Mouse (Mus musculus): ENCODE data around the gene Galnt3.

Galnt3 gene

DNA sequence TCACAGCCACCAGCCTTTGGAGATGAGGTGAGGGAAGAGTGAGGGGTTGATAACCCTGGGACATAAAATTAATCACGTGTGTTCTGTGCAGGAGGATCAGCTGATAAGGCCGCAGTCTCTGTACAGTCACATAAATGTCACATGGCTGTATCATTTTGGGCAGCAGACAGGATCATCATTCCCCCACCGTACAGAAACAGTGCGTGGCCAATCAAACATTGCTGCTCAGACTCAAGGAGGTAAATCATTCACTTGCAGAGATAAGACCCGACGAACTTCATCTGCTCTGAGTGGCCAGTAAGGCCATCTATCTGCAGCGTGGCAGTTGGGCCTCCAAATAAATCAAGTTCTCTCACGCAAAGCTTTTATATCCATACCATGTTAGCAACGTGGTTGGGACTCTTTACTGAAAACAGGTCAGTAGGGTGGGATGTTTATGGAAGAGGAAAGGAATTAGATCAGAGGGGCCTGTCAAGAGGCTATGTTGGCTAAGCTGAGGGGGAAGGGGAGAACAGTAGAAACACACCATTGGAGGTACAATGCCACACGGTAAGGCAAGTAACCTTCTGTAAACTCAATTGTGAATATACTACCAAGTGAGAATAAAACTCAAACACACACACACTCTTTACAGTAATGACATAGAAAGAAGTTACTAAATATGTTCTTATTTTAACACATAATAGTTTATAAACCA lies 20.9 kb downstream of the Galnt3 start:
- no peak for DNase-seq

DNA sequence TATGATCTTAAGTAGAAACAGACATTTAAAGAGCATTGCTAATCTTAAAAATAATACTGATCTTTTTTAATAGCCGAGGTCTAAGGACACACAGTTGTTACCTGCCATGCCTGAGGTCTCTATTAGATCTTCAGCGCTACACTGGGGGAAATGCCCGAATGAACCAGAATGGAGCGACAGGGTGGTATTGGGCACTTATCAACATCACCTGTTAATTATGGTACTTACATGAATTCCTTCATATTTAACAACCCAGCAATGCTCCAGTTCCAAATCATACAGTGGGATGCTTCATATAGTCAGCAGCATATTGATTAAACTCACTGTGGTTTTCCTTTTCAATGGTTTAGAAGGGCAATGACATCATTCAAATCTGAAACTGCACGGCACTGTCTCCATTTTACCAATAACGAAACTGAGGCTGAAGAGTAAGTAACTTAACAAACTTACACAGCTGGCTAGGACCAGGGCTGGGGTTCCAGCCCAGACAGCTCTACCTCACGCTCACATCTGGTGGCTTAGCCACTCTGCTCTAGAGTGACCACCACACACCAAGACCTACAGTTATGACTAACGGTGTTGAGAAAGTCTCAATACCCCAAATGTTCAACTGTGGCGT lies 23.0 kb downstream of the Galnt3 start:
- no peak for DNase-seq

DNA sequence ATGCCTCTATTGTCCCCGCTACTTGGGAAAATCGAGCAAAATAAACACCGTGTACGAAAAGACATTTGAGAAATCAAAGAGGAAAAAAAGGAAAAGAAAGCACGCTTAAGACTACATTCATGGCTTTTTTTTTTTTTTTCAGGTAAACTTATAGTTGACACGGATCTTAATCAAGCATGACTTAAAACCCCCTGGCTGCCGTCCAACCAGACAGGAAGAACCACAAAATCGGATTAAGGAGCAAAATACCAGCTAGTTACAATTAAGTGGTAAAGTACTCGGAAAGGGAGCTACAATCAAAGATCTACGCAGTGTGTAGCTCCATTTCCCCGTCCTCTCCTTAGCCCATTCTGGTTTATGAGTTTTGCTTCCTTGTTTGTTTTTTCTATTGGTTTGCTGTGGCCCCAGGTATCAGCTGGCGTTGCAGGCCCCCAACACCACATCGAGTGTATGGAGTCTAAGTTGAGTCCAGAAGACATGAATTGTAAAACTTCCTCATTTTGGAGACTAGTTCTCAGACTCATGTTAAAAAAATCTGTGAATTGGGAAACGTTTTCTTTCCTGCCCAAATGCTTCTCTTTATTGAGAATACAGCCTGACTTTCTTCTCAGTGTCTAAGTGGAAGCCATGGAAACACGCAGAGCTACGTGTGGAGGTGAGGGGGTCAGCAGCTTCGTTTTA lies 24.0 kb downstream of the Galnt3 start:
- DNase-seq = no peak

DNA sequence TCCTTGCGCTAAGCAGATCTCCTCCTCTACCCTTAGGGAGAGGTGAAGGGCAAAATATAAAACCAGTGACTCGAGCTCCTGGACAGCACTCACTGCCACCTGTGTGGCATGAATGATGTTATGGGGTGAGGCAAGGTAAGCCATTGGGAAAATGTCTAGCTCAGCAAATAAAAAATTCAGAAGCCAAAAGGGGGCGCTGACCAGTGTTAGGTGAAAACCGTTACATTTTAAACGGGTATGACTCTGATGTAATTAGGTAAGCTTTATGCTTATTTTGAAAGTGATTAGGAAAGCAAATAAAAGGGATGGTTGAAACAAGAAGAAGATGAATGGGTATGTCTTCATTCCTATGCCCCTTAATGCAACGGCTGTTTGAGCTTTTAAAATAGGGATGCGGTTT lies 24.6 kb downstream of the Galnt3 start:
- no peak for DNase-seq

DNA sequence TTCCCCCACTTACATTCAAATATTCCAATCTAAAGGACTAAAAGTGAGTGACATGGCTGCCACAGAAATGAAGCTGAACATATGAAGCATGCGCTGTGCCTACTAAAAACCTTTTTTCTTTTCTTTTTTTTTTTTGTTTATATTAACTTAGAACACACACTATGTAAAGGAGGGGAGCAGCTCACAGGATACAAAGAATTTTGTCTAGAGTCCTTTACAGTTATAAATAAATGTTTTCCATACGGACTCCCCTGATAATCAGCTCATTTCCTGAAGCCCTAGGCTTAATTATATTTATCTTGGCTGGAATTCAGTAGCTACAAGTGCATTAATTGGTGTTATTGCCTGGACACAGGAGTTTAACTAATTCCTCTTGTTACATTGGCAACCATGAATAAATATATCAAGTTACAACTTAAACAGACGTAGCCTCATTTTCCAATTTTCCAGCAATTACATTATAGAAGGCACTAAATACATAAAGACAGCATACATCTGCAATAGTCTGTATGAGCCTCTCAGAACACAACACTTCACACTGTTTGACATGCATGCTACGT lies 30.1 kb downstream of the Galnt3 start:
- DNase-seq = no peak

DNA sequence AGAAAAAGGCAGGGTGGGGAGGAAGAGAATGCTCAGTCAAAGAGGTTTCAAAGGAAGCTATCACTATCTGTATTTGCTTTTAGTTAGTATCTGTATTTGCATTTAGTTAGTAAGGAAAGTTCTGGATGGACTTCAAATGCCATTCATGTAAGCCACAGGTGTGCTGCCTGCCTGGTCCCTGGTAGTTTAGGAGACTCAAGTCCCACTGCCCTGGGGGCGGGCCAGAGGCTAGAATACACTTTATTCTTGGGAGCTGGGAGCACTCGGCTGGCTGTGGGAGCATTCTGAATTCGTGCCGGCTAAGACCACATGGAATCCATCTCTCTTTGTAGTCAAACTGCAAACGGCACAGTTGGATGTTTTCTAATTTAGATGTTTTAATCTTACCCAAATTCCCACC lies 33.5 kb downstream of the Galnt3 start:
- DNase-seq = no peak

DNA sequence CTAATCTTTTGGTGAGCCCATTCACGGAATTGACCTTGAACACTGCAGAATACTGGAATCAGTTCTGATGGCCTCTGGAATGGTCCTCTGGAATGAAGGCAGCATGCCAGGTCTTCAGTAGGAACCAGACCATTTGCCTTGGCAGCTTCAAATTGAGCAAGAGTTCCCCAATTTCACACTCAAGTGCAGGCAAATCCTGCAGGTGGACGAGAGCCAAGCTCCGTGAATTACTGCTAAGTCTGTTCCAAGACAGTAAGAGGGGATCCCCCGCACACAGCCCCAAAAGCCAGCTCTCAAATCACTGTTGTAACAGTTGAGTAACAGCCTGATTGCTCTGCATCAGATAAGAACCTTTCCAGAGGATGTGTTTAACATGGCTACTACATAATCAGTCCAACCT lies 42.9 kb downstream of the Galnt3 start:
- no peak for DNase-seq

DNA sequence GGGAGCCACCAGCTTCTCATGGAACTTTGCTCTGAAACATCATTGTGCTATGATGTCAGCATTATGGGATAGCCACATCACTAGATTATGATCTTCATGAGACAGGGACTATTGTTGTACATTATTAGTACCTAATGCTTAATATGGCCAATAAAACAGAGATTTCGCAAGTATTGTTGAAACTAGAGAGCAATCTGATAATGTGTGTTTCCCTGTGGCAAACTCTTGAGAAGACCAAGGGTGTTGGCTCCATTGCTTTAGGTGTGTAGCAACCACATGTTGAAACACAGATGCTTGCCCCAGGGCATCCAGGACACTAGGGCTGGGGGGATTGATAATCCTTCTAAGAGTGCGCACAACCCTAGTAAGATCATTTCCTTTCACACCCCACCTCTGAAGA lies 44.1 kb downstream of the Galnt3 start:
- DNase-seq = no peak

DNA sequence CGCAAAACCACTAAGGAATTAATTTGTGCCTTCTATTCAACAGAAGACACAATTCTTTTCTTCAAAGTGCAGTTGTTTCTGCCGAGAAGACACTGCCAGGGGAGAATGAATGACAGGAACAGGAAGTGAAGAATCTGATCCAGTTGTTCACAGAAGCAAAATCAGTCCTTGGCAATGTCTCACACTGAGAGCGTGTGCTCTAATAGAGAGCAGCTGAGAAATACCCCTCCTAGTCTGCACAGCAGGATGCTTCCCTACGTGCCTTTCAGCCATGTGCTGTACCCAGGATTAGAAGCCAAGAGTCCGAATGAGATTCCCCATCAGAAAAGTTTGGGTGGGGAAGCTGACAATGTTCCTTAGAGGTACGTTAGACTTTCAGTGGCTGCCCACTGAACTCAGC lies 55.3 kb downstream of the Galnt3 start:
- DNase-seq = no peak

DNA sequence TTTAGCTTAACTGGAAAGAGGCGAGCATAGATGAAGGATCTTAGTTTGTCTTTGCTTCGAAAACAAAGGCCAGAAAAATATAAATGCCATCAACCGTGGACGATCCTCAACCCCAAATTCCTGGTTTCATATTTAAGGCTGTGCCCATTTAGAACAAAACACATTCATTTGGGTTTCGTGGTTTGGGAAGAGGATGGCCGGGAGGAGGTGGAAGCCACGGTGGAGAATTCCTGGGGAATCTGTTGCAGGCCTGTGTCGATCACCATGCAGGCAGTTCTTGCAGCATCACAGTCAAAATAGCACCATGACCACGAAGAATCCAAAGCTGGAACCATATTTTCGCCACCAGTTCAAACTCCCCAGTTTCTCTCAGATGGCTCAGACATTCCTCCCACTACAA lies 61.5 kb downstream of the Galnt3 start:
- no peak for DNase-seq

DNA sequence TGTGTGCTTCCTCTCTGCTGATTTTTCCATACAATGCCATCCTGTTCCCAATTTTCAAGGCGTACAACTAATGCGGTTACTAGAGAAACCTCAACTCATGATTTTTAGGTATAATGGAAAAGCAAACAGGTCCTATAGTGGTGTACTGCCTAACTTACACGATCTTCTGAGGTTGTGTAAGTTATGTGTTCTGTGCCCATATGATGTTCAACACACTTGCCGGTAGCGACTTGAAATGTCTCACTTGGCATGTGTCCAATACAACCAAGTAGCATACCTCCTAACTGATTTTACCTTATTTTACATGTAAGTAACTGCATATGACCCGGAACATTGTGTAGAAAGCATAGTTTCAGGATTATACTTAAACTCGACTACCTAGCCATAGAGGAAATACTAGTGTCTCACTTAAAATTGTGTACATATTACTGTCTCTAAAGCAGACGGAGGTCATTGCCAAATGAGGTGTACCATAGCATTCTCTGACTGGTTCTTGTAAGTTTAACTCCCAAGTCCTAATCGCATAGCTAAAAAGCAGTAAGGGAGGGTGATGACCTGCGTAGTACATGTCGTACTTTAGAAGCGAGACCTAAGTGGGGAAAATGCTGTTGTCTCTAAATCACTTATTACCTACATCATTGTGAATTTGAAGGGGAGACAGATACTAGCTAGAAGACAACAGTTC lies 80.2 kb downstream of the Galnt3 start:
- no peak for DNase-seq

DNA sequence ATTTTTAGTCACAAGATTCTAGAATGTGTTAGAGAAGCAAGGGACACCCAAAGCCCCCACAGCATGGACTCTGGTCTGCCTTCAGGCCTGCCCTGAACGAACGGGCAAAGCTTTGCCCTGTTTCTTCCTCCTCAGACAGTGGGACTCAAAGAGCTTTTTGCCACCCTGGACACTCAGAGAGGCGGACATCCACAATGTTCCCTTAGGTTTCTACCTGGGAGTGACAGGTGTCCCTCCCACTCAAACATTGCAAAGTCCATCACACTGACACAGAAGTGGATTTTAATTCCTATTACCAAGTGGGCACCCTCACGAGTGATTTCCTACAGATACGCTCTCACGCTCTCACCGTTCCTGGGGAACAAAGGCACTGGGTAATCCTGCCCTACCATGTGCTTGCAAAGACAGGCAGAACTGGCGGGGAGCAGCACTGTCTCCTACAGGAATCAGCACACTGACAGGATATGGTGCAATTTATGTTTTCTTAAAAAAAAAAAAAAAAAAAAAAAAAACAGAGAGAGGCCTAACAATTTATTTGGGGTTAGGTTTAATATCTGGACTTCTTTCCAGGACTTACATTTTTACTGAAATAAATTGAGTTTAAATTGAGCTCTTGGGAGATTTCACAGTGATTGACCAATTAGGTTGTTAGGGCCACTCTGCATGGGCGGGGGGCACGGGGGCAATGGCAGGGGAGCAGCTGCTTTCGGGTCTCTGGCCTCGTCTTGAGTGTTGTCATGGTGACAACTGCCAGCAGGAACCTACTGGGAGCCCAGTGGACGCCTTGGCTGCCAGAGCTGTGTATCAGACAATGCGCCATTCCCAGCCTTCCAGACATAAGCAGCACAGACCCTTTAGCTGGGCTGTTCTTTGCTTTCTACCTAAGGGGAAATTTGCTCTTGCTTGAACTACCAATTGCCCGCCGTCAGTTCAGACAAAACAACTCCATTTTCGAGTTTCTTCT lies 81.1 kb downstream of the Galnt3 start:
- no peak for DNase-seq

DNA sequence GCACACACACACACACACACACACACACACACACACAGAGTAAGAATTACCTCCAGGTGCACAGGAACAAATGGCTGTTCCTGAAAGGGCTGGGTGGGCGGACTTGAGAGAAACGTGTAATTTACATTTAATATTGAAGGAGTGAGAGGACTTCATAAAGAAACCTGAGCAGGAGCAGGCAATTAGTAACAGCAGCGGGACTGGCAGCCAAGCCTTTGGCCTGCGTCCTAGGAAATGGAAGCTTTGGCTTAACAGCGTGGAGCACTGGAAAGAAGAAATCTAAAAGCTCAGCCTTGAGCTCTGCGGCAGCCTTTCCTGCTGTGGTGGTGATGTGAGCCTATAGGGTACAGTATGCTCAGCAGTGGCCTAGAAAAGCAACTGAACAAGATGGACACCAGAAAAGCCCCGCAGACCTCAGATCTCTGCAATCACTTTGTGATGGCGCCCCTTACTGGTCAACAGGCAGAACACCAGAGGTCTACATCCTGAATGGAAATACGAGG lies 82.8 kb downstream of the Galnt3 start:
- DNase-seq = no peak

DNA sequence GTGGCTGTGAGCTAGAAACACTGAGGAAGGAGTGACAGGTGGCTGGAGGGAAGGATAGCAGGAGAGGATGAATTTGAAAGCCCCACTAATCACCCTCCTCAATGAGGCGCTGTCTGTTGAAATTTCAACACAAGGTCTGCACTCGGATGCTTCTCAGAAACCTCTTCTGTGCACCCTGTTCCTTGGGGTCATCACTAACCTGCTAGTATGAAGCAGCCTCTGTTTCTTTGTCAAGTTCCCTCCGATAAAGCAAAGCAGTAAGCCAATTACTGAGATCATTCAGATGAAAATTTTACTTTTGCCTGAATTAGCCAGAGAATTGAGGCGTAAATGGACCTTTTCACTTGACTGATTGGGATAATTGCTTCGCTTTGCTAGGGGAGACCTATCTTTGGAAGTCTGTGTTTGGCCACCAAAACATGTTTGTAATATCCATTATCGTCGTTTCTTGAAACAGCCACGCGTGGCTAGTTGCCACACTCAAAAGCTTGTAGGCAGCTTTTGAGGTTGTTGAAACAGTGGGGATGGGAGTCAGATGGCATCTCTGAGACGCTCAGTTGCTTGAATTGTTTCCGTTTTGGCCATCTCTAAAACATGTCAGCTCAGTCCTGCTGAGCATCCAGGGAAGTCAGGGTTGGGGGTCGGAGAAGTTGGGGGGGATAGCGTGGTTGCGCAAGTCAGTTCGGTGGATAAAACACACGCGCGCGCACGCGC lies 83.4 kb downstream of the Galnt3 start:
- DNase-seq = no peak

DNA sequence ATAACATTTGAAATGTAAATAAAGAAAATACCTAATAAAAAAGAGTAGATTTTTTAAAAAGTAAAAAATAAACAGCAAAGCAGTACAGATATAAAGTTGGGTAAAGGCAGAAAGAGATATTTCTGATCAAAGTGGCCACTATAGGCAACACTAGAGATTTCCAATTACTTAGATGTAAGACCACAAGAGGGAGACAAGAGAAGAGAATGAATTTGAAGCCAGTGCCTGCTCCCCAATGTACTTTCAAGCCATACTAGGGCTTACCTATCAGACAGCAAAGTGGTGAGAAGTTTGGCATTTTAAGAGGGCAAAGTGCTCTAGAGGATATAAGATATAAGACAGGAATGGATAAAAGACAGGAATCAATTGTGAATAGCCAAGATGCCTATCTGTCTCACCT lies 84.2 kb downstream of the Galnt3 start:
- DNase-seq = no peak

DNA sequence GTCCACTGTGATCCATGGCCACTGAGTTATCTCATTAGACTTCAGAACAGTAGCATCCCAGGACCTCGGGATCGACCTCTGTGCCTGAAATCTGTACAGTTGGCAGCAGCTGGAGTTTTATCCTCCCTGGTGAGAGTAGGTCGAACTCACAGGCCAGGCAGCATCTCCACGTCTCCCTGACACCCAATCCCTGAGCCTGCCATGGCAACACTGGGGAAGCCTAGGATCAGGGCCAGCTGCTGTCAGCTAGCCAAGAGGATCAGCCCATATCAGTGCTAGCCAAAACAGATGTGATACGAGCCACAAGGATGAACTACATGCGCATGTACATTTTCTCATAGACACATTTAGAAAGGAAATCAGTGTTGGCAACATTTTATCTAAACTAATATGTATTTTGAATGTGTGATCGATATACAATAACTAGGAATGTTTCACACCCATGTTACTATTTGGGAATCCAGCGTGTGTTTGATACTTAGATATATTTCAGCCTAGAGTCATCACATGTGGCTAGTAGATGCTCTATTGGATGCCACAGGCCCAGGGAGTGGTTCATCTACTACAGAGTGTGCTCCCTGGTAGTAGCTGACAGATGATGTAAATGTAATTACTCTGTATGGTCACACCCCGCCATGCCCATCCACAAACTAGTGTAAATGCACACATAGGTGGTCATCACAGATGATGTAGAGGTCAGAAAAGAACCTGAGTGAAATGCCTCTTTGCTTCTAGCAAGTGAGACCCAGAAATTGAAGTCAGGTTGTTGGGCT lies 89.7 kb downstream of the Galnt3 start:
- DNase-seq = no peak
